Mouse (Mus musculus) G1E (cell line): Measurements from ENCODE around the gene Ndufa11. TPM values are rescaled to one million over a fixed set of nuclear protein-coding genes. Genes with fewer than 3 reads are reported as not detected.
A peak's percentile ranks its signal among the peaks of the same experiment; 100 is the strongest.

Experiments used
- ATAC-seq: 2 replicates; pipeline ENCODE4 v1.8.0; 2016; ENCODE audit warnings: mild to moderate bottlenecking; ENCODE audit not compliant: insufficient number of reproducible peaks, poor library complexity, low FRiP score, severe bottlenecking; ENCODE audit errors: extremely low read depth
- DNase-seq: peaks from one replicate; pipeline ENCODE4 v3.0.0; 2012; ENCODE audit warnings: low spot score
- H3K27me3 ChIP-seq: 2 replicates; pipeline ENCODE4 v1.6.1; 2012; ENCODE audit warnings: mild to moderate bottlenecking, low read length, inconsistent platforms; ENCODE audit not compliant: insufficient read depth
- H3K36me3 ChIP-seq: replicated peaks from 2 replicates; pipeline ENCODE3; 2012; ENCODE audit warnings: mild to moderate bottlenecking, inconsistent platforms
- H3K4me1 ChIP-seq: 2 replicates; pipeline ENCODE4 v1.6.1; 2012; ENCODE audit warnings: low read depth, low read length, inconsistent platforms, mixed read lengths; ENCODE audit not compliant: insufficient read depth
- H3K4me3 ChIP-seq: 2 replicates; pipeline ENCODE4 v1.5.1; 2012; ENCODE audit warnings: low read depth, mild to moderate bottlenecking, inconsistent platforms, low read length, moderate library complexity, mixed read lengths
- H3K9me3 ChIP-seq: replicated peaks from 2 replicates; pipeline ENCODE4 v1.6.1; 2012; ENCODE audit warnings: inconsistent platforms
- CTCF ChIP-seq: IDR thresholded peaks from 2 replicates; pipeline ENCODE4 v1.5.1; 2012; ENCODE audit warnings: low read depth, low read length, inconsistent platforms, mixed read lengths
- GATA1 ChIP-seq: IDR thresholded peaks from 2 replicates; pipeline ENCODE4 v1.6.1; 2012; ENCODE audit warnings: borderline replicate concordance, low read length, inconsistent platforms, mixed read lengths
- GATA2 ChIP-seq: IDR thresholded peaks from 2 replicates; pipeline ENCODE4 v1.6.1; 2012; ENCODE audit warnings: low read depth, low read length, inconsistent platforms, borderline replicate concordance
- POLR2AphosphoS5 ChIP-seq: IDR thresholded peaks from 2 replicates; pipeline ENCODE4 v1.6.1; 2012; ENCODE audit warnings: low read depth, low read length, inconsistent platforms; ENCODE audit not compliant: insufficient replicate concordance
- TAL1 ChIP-seq: conservative IDR thresholded peaks from 2 replicates; pipeline ENCODE4 v1.6.1; 2012; ENCODE audit warnings: low read depth, low read length, inconsistent platforms, mixed read lengths
- polyA plus RNA-seq: library from polyadenylated mRNA; stranded (reverse); fragments of >175 nt; gene quantifications from 2 replicates; pipeline ENCODE4 v1.2.3, GENCODE M21; 2012
- total RNA-seq, 2 experiments: library from RNA; stranded (forward) in 1 of 2; stranded (reverse) in 1 of 2; fragments of 200-1000 nt in 1 of 2; fragments of >200 nt in 1 of 2; fragmentation: Nextera tagmentation in 1 of 2; gene quantifications; 2 replicates each; pipeline ENCODE4 v1.2.3; 2014 to 2017

The Ndufa11 gene
- total RNA-seq (2014; fragmentation: Nextera tagmentation) (60.5 and 74.9 TPM in 2 replicates), total RNA-seq (2017) (186 and 247 TPM in 2 replicates), polyA plus RNA-seq (270 and 319 TPM in 2 replicates)

GRCm38 (mm10) chr17:56717363-56718058 is at the start of gene Ndufa11, which contains the start of gene Vmac:
Ndufa11 (plus strand) TSS chr17:56717767.
Vmac (minus strand) TSS chr17:56718022.
- no peaks in the 10 kb centered on the region for H3K27me3 ChIP-seq
- no peaks in the 10 kb centered on the region for H3K9me3 ChIP-seq
- TF ChIP-seq GATA2 (no peak), GATA1 (no peak), CTCF (no peak), TAL1 (no peak)
- peaks cover 70% of the 10 kb centered on the region for H3K36me3 ChIP-seq
- ATAC-seq (peak; percentile 31), DNase-seq (peak; percentile 93)
- peak within 1 kb of the TSS; percentile 86 for H3K4me3 ChIP-seq
- H3K4me1 ChIP-seq, result peaks cover 54% of the 10 kb centered on the region

- peak overlapping the region; percentile 63; the same call in 1 of the 2 replicates for H3K4me3 ChIP-seq
- TF ChIP-seq GATA1 (no peak), CTCF (peak; percentile 68), POLR2AphosphoS5 (no peak)
- H3K9me3 ChIP-seq, result no peaks in the 10 kb centered on the region
- DNase-seq, result peak; percentile 52
- no peak for ATAC-seq
- H3K27me3 ChIP-seq, result peaks cover 42% of the 10 kb centered on the region
- H3K4me1 ChIP-seq, result peaks cover 40% of the 10 kb centered on the region
- H3K36me3 ChIP-seq, result no peaks in the 10 kb centered on the region
Observed at GRCm38 (mm10) chr17:56668384-56669144, 49.0 kb upstream of the Ndufa11 start.

GRCm38 (mm10) chr17:56669766-56670165 is 47.8 kb upstream of the Ndufa11 start:
- peaks cover 30% of the 10 kb centered on the region for H3K27me3 ChIP-seq
- peaks cover 2% of the 10 kb centered on the region for H3K36me3 ChIP-seq
- H3K9me3 ChIP-seq, result no peaks in the 10 kb centered on the region
- DNase-seq (no peak), ATAC-seq (no peak)
- TF ChIP-seq TAL1 (no peak), CTCF (no peak), GATA1 (no peak), GATA2 (no peak), POLR2AphosphoS5 (no peak)
- H3K4me3 ChIP-seq, result no peak overlapping the region
- peaks cover 45% of the 10 kb centered on the region for H3K4me1 ChIP-seq

- ATAC-seq, result peak; percentile 85
- no peaks in the 10 kb centered on the region for H3K9me3 ChIP-seq
- no peak for TF ChIP-seq GATA1
- TF ChIP-seq CTCF, result no peak
- TF ChIP-seq GATA2, result no peak
- no peak for TF ChIP-seq POLR2AphosphoS5
- TF ChIP-seq TAL1, result no peak
- H3K36me3 ChIP-seq, result peaks cover 36% of the 10 kb centered on the region
- H3K27me3 ChIP-seq, result peaks cover 7% of the 10 kb centered on the region
- DNase-seq, result peak; percentile 98
- peak within 1 kb of the TSS; percentile 94 for H3K4me3 ChIP-seq
- peaks cover 72% of the 10 kb centered on the region for H3K4me1 ChIP-seq
Observed at GRCm38 (mm10) chr17:56672941-56673646, 44.5 kb upstream of the Ndufa11 start, which contains the start of gene Ranbp3. Ranbp3 (plus strand) TSS chr17:56673294.

GRCm38 (mm10) chr17:56673647-56674416 is 43.7 kb upstream of the Ndufa11 start:
- DNase-seq (peak; percentile 31), ATAC-seq (no peak)
- TF ChIP-seq CTCF, result no peak
- no peak for TF ChIP-seq GATA2
- TF ChIP-seq TAL1, result no peak
- no peak for TF ChIP-seq POLR2AphosphoS5
- TF ChIP-seq GATA1, result no peak
- peaks cover 67% of the 10 kb centered on the region for H3K4me1 ChIP-seq
- peaks cover 39% of the 10 kb centered on the region for H3K36me3 ChIP-seq
- no peaks in the 10 kb centered on the region for H3K9me3 ChIP-seq
- H3K27me3 ChIP-seq, result no peaks in the 10 kb centered on the region; the same call in 1 of the 2 replicates
- peak overlapping the region; percentile 94 for H3K4me3 ChIP-seq
